Mouse (Mus musculus) ES-Bruce4 (cell line): ENCODE measurements around the gene Faah.

Source experiments
- CTCF ChIP-seq: IDR thresholded peaks from one replicate; pipeline ENCODE4 v1.8.1; 2011; ENCODE audit warnings: low read depth, low read length
- POLR2A ChIP-seq: IDR thresholded peaks from one replicate; pipeline ENCODE4 v1.8.1; 2011; ENCODE audit warnings: low read length; ENCODE audit not compliant: insufficient read depth

- TF ChIP-seq POLR2A = no peak
- TF ChIP-seq CTCF = no peak
Observed at GRCm38 (mm10) chr4:115936646-115937045, 81.1 kb downstream of the Faah start.
